Mouse (Mus musculus) left cerebral cortex, adult 2 months (tissue): ENCODE measurements around the gene Abcb6. TPM values are rescaled to one million over a fixed set of nuclear protein-coding genes. Genes with fewer than 3 reads are reported as not detected.

Experiments
- DNase-seq, 2 experiments: peaks; one replicate each; pipeline ENCODE4 v3.0.0; 2021 to 2022; ENCODE audit warnings: low spot score in 2 of 2, mixed read lengths in 1 of 2; ENCODE audit errors: extremely low spot score in 1 of 2
- H3K27ac ChIP-seq: fragments of 200-600 bp; 2 replicates; pipeline ENCODE4 v1.8.1; 2022
- H3K4me3 ChIP-seq: fragments of 200-600 bp; 2 replicates; pipeline ENCODE4 v1.8.1; 2022
- CTCF ChIP-seq: fragments of 200-600 bp; IDR thresholded peaks from 2 replicates; pipeline ENCODE4 v1.8.1; 2022; ENCODE audit warnings: antibody characterized with exemption, mild to moderate bottlenecking, moderate library complexity
- intact Hi-C: fragments of 180-260 bp; cut with DNase I; formaldehyde crosslinking; loops from one replicate; pipeline ENCODE4 v1.15.1; 2025
- long read RNA-seq, 2 experiments: library from polyadenylated mRNA; stranded (forward); transcript quantifications; one replicate each; pipeline ENCODE4 v2.0.0; 2021; ENCODE audit warnings: borderline mapping rate in 2 of 2
- total RNA-seq, 2 experiments: library from RNA; stranded (reverse); gene quantifications; 2 replicates each; pipeline ENCODE4 v1.2.3; 2021

The Abcb6 gene
- 10 to 100 TPM; 24.9 to 25.4 TPM for total RNA-seq
- long read RNA-seq, experiment 1, transcript Abcb6-201 (19 exons, 2,966 nt): major isoform, 30 of 47 reads
- long read RNA-seq, experiment 1, partial matches to known transcripts: 1 of 47 reads
- long read RNA-seq, experiment 1, other reads (novel, unspliced or antisense): 16 of 47 reads
- long read RNA-seq, experiment 2, transcript Abcb6-201 (19 exons, 2,966 nt): major isoform, 23 of 36 reads
- long read RNA-seq, experiment 2, partial matches to known transcripts: 0 of 36 reads
- long read RNA-seq, experiment 2, other reads (novel, unspliced or antisense): 13 of 36 reads

DNA sequence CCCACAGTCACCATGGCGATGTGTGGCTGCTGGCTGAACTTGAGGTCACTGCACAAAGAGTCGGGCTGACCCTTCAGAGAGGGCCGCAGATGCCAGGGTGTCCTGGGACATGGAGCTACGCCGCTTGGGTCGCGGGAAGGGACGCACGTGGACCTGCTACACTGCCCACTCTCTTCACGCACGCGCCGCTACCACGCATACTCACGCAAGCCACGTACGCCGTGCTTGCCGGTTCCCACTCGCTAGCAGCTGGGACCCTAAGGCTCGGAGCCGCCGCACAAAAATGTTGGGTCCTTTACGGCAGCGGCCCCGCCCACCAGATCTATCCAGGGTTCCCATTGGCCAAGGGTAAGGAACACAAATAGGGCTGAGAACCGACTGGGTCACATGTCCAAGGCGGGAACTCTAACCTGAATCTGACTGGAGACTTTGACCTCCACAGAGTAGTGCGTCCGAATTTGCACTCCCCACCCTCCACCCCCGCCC lies at the start of gene Abcb6:
Gene Abcb6, minus strand, starts transcription at position 288 of the 486 bp plus-strand sequence.
- peak within 1 kb of the TSS; percentile 62 for H3K4me3 ChIP-seq
- intact Hi-C loops: loop anchor here (1.0 to 5.0 kb wide), 4 partner anchors 11 to 72 kb away; partner anchors contain the start of genes Cnppd1, Retreg2 and Tuba4a
- no peak for TF ChIP-seq CTCF
- peak; percentile 89 to 92 for DNase-seq
- peak within 1 kb of the TSS; percentile 29 for H3K27ac ChIP-seq

GRCm38 (mm10) chr1:75229158-75229557 lies 49.0 kb upstream of the Abcb6 start:
- no peak for DNase-seq
- no peak for TF ChIP-seq CTCF
- H3K27ac ChIP-seq: no peak overlapping the region
- H3K4me3 ChIP-seq: no peak overlapping the region
- intact Hi-C loops: no loop called here

GRCm38 (mm10) chr1:75227653-75228052 lies 47.5 kb upstream of the Abcb6 start:
- TF ChIP-seq CTCF: no peak
- intact Hi-C loops: no loop called here
- Histone ChIP-seq H3K27ac (no peak overlapping the region), H3K4me3 (no peak overlapping the region)
- no peak for DNase-seq

DNA sequence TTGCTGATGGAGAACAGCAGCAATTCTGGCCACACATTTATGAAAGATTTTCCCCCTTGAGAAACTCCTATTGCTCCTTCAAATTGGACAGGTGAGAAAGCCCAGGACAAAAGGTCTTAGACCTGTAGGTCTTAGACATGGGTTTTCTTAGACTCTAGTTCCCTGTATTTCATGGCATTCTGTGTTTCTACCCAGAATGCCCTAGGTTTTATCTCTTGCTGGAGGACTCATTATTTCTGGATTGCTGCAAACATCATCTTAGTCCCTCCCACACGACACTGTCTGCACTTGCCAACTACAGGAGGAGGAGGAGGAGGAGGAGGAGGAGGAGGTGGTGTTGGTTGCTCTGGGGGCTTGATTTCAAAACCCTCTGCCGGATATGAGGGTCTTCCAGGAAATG lies 45.9 kb upstream of the Abcb6 start:
- Histone ChIP-seq H3K4me3 (no peak overlapping the region), H3K27ac (no peak overlapping the region)
- intact Hi-C loops: no loop called here
- no peak for DNase-seq
- TF ChIP-seq CTCF: no peak

GRCm38 (mm10) chr1:75225473-75225872 lies 45.3 kb upstream of the Abcb6 start:
- Histone ChIP-seq H3K4me3 (no peak overlapping the region), H3K27ac (no peak overlapping the region)
- no peak for DNase-seq
- TF ChIP-seq CTCF: no peak
- intact Hi-C loops: no loop called here

GRCm38 (mm10) chr1:75223532-75223931 lies 43.3 kb upstream of the Abcb6 start:
- Histone ChIP-seq H3K4me3 (no peak overlapping the region), H3K27ac (no peak overlapping the region)
- intact Hi-C loops: no loop called here
- TF ChIP-seq CTCF: no peak
- DNase-seq: no peak

GRCm38 (mm10) chr1:75222926-75223325 lies 42.7 kb upstream of the Abcb6 start:
- no peak for DNase-seq
- TF ChIP-seq CTCF: no peak
- Histone ChIP-seq H3K27ac (no peak overlapping the region), H3K4me3 (no peak overlapping the region)
- intact Hi-C loops: no loop called here

DNA sequence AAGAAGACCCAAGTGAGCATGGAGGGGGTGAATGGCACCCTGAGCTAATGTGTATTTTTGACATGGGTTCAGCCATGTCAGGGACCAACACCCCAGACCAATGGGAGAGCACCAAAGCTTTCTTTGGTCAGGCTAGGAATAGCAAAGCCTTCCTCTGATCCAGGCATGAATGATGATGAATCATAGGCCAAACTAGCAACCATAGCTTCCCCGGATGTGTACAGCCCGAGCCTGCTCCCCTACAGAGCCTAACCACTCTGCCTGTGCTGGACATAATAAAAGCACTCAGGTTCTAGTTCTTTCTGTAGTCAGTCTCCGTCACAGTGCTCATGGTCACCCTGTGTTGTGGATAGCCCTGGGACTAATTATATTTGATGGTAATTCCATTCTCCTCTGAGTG lies 41.3 kb upstream of the Abcb6 start:
- no peak for DNase-seq
- intact Hi-C loops: no loop called here
- H3K27ac ChIP-seq: no peak overlapping the region
- H3K4me3 ChIP-seq: no peak overlapping the region
- TF ChIP-seq CTCF: no peak

GRCm38 (mm10) chr1:75219531-75219930 lies 39.3 kb upstream of the Abcb6 start, which contains the start of gene Tuba4a:
Gene Tuba4a, minus strand, starts transcription at chr1:75219865.
- peak in 1 of 2 experiments; percentile 50 for DNase-seq
- intact Hi-C loops: loop anchor here (1.0 to 5.0 kb wide), 4 partner anchors 17 to 43 kb away; partner anchors contain the start of genes Abcb6 and Dnajb2
- Histone ChIP-seq H3K27ac (peak within 1 kb of the TSS; percentile 92), H3K4me3 (peak within 1 kb of the TSS; percentile 79)
- peak; percentile 18 for TF ChIP-seq CTCF

GRCm38 (mm10) chr1:75219078-75219477 lies 38.9 kb upstream of the Abcb6 start:
- peak overlapping the region; percentile 92 for H3K27ac ChIP-seq
- TF ChIP-seq CTCF: peak; percentile 27
- H3K4me3 ChIP-seq: peak overlapping the region; percentile 79
- intact Hi-C loops: loop anchor here (1.0 to 5.0 kb wide), 4 partner anchors 17 to 44 kb away; partner anchors contain the start of genes Abcb6 and Dnajb2
- peak; percentile 92 for DNase-seq

DNA sequence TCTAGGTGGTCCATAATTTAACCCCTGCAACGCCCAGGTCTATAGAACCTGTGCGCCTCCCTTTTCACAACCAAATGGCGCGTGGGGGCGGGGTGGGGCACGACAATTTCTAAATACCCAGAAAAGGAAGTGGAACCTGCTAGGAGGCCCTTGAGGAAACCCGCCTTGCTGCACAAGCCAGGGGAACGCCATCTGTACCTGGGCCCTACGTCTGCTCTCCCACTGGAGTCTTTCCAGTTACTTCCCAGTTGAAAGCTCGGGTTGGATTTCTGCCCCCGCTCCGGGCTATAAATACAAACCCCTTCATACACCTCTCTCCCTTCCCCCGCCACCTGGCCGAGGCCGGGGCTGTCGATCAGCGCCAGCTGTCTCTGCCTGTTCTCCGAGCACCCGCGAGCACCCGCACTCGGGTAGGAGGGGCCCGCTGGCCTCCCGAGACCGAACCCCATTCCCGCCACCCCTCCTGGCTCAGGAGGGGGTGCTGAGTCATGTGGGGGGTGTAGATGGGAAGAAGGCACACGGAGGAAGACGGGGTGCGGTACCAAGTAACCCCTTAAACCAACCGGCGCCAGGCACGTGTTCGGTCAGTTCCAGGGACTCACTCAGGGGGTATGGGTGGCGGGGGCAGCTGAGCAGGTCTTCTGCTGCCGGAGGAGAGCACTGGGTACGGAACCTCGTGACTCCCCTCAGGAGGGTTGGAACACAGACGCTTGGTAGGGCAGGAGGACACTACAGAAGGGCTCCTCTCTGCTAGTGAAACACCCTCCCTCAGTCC lies 38.2 kb upstream of the Abcb6 start:
- TF ChIP-seq CTCF: no peak
- peak; percentile 71 for DNase-seq
- H3K4me3 ChIP-seq: peak overlapping the region; percentile 79
- peak overlapping the region; percentile 92 for H3K27ac ChIP-seq
- intact Hi-C loops: loop anchor here (1.0 to 5.0 kb wide), 4 partner anchors 18 to 44 kb away; partner anchors contain the start of genes Abcb6 and Dnajb2

DNA sequence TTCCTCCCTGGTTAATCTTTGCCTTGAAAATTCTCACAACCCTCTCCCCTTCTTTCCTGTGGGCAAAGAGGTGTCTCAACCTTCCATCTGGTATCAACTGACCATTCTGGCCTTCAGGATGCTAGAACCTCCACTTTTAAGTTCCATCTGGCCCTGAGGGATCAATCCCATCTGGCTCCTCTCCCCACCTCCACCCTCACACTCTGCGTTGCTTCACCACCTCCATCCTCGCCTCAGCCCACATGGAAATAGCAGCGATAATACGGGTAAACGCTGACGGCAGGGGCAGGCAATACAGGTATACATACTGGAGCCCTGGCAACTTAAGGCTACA lies 37.7 kb upstream of the Abcb6 start:
- intact Hi-C loops: loop anchor here (2.0 to 5.0 kb wide), 3 partner anchors 34 to 45 kb away; partner anchors contain the start of gene Abcb6
- DNase-seq: no peak
- TF ChIP-seq CTCF: no peak
- Histone ChIP-seq H3K27ac (peak overlapping the region; percentile 92), H3K4me3 (peak overlapping the region; percentile 79)
